ENCODE assay signal across 7 mouse cellular contexts in the genomic region with DNA sequence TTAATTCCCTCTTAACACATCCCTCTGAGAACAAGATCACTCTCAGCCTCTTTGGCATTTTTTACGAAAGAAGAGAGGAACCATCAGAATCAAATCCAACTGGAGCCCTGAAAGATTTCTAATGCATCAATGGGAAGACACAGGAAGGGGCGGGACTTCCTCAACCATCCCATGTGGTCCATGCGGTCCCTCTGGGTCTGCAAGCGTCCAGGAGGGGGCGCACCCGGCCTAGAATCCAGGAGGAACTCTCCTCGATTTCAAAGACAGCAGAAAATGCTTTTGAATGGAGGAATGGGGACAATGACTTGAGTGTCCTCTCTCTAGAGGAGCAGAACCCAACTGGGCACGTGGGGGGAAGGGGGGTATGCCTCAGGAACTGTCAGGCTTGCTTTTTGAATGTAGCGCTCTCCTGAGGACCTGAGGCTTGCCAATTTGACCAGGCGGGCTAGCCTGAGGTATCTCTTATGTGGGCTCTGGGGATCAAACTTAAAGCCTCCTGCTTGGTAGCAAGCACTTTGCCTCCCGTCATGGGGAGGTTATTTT.
DNase-seq lines count a peak whose midpoint lies in the region; ATAC-seq and TF ChIP-seq lines count a peak whose summit lies in the region.

No protein-coding gene starts in this region.

- no peak overlapping the region for H3K9ac ChIP-seq in intestine, postnatal 0 days (ENCODE audit: low read depth, low read length)

- H3K27ac ChIP-seq in intestine, postnatal 0 days (ENCODE audit: low read depth, low read length): no peak overlapping the region

- H3K36me3 ChIP-seq in intestine, postnatal 0 days (ENCODE audit: control insufficient read depth, insufficient read depth): peaks cover 7% of the 10 kb centered on the region

- no peaks in the 10 kb centered on the region for H3K4me1 ChIP-seq in intestine, postnatal 0 days (replicated peaks; ENCODE audit: control insufficient read depth, insufficient read depth, low read length)

- no peaks in the 10 kb centered on the region for H3K27me3 ChIP-seq in intestine, postnatal 0 days (replicated peaks; ENCODE audit: control insufficient read depth, insufficient read depth, low read length)

- TF ChIP-seq CTCF in intestine, postnatal 0 days (IDR thresholded peaks at IDR 0.05; ENCODE audit: low read depth): peak; percentile 93

- no peaks in the 10 kb centered on the region; the same call in 1 of the 2 replicates for H3K9me3 ChIP-seq in intestine, postnatal 0 days (ENCODE audit: control insufficient read depth)

- no peak overlapping the region for H3K4me3 ChIP-seq in intestine, postnatal 0 days (ENCODE audit: low read depth, low read length)

- intact Hi-C loops in left cerebral cortex, postnatal 25 days (cut with DNase I): loop anchor here (1.0 kb wide), 2 partner anchors 82 to 87 kb away; no protein-coding TSS in a partner anchor

- WGBS in intestine, postnatal 0 days: 30% methylated on average over 11 of the region's 11 CpGs

- no peak overlapping the region for H3K4me2 ChIP-seq in intestine, postnatal 0 days (replicated peaks; ENCODE audit: low read depth)

- peak; percentile 59; the same call in 1 of the 2 replicates for ATAC-seq in intestine, postnatal 0 days

- peak; percentile 83 to 88 for DNase-seq in adrenal gland, adult 18-20 months (ENCODE audit: low spot score in 2 of 2)
- peak; percentile 87 to 89 for DNase-seq in cerebellum, postnatal 36 days
- DNase-seq in gastrocnemius, postnatal 10 days: peak; percentile 95
- DNase-seq in left cerebral cortex, postnatal 25 days (ENCODE audit: low spot score in 2 of 2): peak; percentile 70 to 79
- peak; percentile 52 to 70 for DNase-seq in monocyte, adult 2 months (ENCODE audit: low read depth in 1 of 2, low spot score in 2 of 2)
- DNase-seq in spleen, postnatal 4 days (ENCODE audit: low spot score in 2 of 2): peak; percentile 73 to 87
